Mouse (Mus musculus) Patski (cell line): ENCODE data around the gene Tfap4. TPM values are rescaled to one million over a fixed set of nuclear protein-coding genes. Genes with fewer than 3 reads are reported as not detected.
A peak's percentile ranks its signal among the peaks of the same experiment; 100 is the strongest.

Experiments used
- ATAC-seq: fragments of 100-300 bp; one replicate; pipeline ENCODE4 v1.8.0; 2021
- CTCF ChIA-PET: fragments of 350-600 bp; sonication (Branson Sonifier 250); formaldehyde crosslinking; loops from one replicate; lab custom pipeline; 2022; ENCODE audit warnings: inconsistent platforms; lab: Charles Lee
- POLR2A ChIA-PET: fragments of 350-600 bp; sonication (Branson Sonifier 250); formaldehyde crosslinking; loops from one replicate; lab custom pipeline; 2022; ENCODE audit warnings: antibody characterized with exemption, inconsistent platforms; lab: Charles Lee
- DNase-seq: peaks from one replicate; pipeline ENCODE4 v3.0.0-alpha.2; 2011; ENCODE audit warnings: low read depth, low spot score
- H3K27me3 ChIP-seq: fragments of 371-371 bp; one replicate; pipeline ENCODE4 v1.5.1; 2021
- CTCF ChIP-seq: fragments of 100-300 bp; IDR thresholded peaks from one replicate; pipeline ENCODE4 v1.5.1; 2021
- in situ Hi-C: fragments of 300-500 bp; cut with MboI; formaldehyde crosslinking; loops from 3 replicates; pipeline ENCODE4 v1.11.1; 2018; ENCODE audit warnings: low pct_unique_long_range_greater_than_20kb, mixed read lengths
- polyA plus RNA-seq: library from polyadenylated mRNA; unstranded; gene quantifications from one replicate; pipeline ENCODE4 v1.2.3, GENCODE M21; 2021

Gene Tfap4
- polyA plus RNA-seq, 1 experiment from 2014 or later, result 9.8 TPM

DNA sequence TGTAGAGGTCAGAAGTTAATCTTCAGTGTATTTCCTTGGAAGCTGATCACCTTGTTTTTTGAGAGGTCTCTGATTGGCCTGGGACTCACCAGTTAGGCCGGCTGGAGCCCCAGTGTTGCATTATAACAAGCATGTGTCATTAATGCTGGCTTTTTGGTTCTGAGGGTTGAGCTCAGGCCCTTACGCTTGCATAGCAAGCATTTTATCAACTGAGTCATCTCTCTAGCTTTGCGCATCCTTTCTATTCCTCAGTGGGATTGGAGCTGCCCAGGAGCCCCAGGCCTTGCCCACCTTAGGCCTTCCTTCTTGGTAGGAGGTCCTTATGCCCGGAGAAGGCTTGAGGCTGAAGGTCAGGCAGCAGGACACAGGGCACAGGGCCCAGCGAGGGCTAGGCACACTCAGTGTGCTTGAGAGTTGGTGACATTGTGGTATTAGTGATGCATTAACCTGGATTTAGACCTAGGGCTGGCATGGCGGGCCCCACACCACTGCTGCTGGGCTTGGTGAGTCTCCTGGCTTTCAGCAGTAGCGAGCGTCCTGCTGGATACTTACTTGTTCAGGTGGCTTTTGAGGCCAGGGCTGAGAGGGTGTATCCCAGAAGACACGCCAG, 41.2 kb upstream of the Tfap4 start:
- no peak for TF ChIP-seq CTCF
- ChIA-PET POLR2A (interaction anchor here (0.7 to 1.2 kb wide), 4 partner anchors 14 to 313 kb away, joined by 3 to 7 read pairs (median 3); partner anchors contain the start of gene Tfap4), CTCF (interaction anchor here (1.1 to 2.3 kb wide), 3 partner anchors 8 to 23 kb away, joined by 3 to 9 read pairs (median 3); no protein-coding TSS in a partner anchor)
- H3K27me3 ChIP-seq, result no peaks in the 10 kb centered on the region
- DNase-seq (no peak), ATAC-seq (peak; percentile 53)
- in situ Hi-C loops, result no loop called here

GRCm38 (mm10) chr16:4599616-4600015, 40.0 kb upstream of the Tfap4 start:
- POLR2A ChIA-PET, result interaction anchor here (1.2 kb wide), 1 partner anchor 40 kb away, joined by 7 read pairs; the partner anchor contains the start of gene Tfap4
- DNase-seq (no peak), ATAC-seq (no peak)
- H3K27me3 ChIP-seq, result no peaks in the 10 kb centered on the region
- CTCF ChIA-PET, result interaction anchor here (1.4 kb wide), 1 partner anchor 13 kb away, joined by 3 read pairs; no protein-coding TSS in a partner anchor
- in situ Hi-C loops, result no loop called here
- no peak for TF ChIP-seq CTCF

- TF ChIP-seq CTCF, result no peak
- ChIA-PET POLR2A (no interaction called here), CTCF (no interaction called here)
- in situ Hi-C loops, result no loop called here
- DNase-seq (no peak), ATAC-seq (no peak)
- H3K27me3 ChIP-seq, result no peaks in the 10 kb centered on the region
These were observed 39.4 kb upstream of the Tfap4 start for GRCm38 (mm10) chr16:4598891-4599543.

DNA sequence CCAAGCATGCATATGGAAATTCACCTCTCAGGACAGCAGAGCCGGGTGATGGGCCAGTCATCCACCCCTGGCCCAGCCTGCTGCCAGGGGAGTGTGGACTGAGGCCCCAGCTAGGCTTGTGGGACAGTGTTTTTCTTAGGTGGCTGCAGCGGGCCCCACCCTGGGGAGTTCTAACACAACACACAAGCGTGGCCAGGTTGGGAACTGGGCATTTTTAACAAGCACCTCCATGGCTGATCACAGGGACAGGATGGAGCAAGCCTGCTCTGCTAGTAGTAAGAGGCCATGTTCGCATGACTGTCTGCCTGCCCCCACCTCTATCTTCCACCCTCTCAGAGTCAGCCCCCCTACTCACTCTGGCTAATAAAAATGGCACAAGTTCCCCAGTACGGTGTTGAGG, 38.4 kb upstream of the Tfap4 start:
- no peak for TF ChIP-seq CTCF
- in situ Hi-C loops, result no loop called here
- no peaks in the 10 kb centered on the region for H3K27me3 ChIP-seq
- no peak for DNase-seq
- CTCF ChIA-PET, result interaction anchor here (6.8 kb wide), 1 partner anchor 10 kb away, joined by 94 read pairs; no protein-coding TSS in a partner anchor
- POLR2A ChIA-PET, result no interaction called here
- ATAC-seq, result no peak

- ChIA-PET POLR2A (interaction anchor here (0.9 to 5.6 kb wide), 2 partner anchors 9 to 38 kb away, joined by 3 to 34 read pairs; partner anchors contain the start of gene Tfap4), CTCF (interaction anchor here (1.7 to 6.8 kb wide), 2 partner anchors 10 to 20 kb away, joined by 4 to 94 read pairs; no protein-coding TSS in a partner anchor)
- ATAC-seq, result no peak
These were observed 37.6 kb upstream of the Tfap4 start for GRCm38 (mm10) chr16:4597296-4597695.

GRCm38 (mm10) chr16:4596836-4597235, 37.2 kb upstream of the Tfap4 start:
- ChIA-PET POLR2A (interaction anchor here (0.9 to 5.6 kb wide), 2 partner anchors 10 to 37 kb away, joined by 3 to 34 read pairs; partner anchors contain the start of gene Tfap4), CTCF (interaction anchor here (1.7 to 6.8 kb wide), 3 partner anchors 11 to 281 kb away, joined by 3 to 94 read pairs (median 4); no protein-coding TSS in a partner anchor)
- no peak for TF ChIP-seq CTCF
- no peaks in the 10 kb centered on the region for H3K27me3 ChIP-seq
- no peak for ATAC-seq
- DNase-seq, result no peak
- in situ Hi-C loops, result no loop called here

More at GRCm38 (mm10) chr16:4597296-4597695, 37.6 kb upstream of the Tfap4 start:
- H3K27me3 ChIP-seq, result no peaks in the 10 kb centered on the region
- in situ Hi-C loops, result no loop called here
- no peak for DNase-seq
- TF ChIP-seq CTCF, result no peak

DNA sequence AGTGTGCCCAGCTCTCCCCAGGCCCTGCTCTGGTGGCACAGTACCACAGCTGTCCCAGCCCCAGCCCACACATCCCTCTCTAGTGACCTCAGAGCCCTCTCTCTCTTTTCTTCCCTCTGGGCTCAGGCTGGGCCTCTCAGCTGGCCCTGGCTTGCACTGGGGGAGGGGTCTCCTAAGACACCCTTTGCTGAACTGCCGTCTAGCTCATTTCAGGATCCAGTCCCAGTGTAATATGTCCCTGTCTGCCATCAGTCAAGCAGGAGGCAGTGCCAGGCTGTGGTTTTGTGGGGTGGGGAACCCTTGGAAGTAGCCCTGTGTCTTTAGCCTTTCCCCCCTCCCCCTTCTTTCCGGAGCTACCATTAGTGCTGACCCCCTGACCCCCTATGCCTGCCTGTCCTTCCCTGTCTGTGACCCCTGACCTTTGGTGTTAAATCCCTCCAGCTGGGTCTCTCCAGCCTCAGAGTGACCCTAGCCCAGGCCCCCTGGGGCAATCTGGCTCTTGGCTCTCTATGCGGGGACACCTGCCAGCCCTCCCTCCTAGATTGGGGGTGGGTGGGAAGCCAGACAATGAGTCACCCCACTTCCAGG, 36.6 kb upstream of the Tfap4 start:
- no peaks in the 10 kb centered on the region for H3K27me3 ChIP-seq
- CTCF ChIA-PET, result interaction anchor here (1.7 to 6.8 kb wide), 3 partner anchors 11 to 281 kb away, joined by 3 to 94 read pairs (median 4); no protein-coding TSS in a partner anchor
- no peak for ATAC-seq
- TF ChIP-seq CTCF, result no peak
- POLR2A ChIA-PET, result interaction anchor here (0.9 to 5.6 kb wide), 2 partner anchors 10 to 37 kb away, joined by 3 to 34 read pairs; partner anchors contain the start of gene Tfap4
- no peak for DNase-seq
- in situ Hi-C loops, result no loop called here

- H3K27me3 ChIP-seq, result no peaks in the 10 kb centered on the region
- in situ Hi-C loops, result no loop called here
- ChIA-PET CTCF (interaction anchor here (1.7 to 6.8 kb wide), 3 partner anchors 12 to 280 kb away, joined by 3 to 94 read pairs (median 4); no protein-coding TSS in a partner anchor), POLR2A (interaction anchor here (5.6 kb wide), 1 partner anchor 11 kb away, joined by 34 read pairs; no protein-coding TSS in a partner anchor)
- no peak for TF ChIP-seq CTCF
- DNase-seq (no peak), ATAC-seq (peak; percentile 38)
These were observed 35.9 kb upstream of the Tfap4 start for GRCm38 (mm10) chr16:4595527-4595963.

DNA sequence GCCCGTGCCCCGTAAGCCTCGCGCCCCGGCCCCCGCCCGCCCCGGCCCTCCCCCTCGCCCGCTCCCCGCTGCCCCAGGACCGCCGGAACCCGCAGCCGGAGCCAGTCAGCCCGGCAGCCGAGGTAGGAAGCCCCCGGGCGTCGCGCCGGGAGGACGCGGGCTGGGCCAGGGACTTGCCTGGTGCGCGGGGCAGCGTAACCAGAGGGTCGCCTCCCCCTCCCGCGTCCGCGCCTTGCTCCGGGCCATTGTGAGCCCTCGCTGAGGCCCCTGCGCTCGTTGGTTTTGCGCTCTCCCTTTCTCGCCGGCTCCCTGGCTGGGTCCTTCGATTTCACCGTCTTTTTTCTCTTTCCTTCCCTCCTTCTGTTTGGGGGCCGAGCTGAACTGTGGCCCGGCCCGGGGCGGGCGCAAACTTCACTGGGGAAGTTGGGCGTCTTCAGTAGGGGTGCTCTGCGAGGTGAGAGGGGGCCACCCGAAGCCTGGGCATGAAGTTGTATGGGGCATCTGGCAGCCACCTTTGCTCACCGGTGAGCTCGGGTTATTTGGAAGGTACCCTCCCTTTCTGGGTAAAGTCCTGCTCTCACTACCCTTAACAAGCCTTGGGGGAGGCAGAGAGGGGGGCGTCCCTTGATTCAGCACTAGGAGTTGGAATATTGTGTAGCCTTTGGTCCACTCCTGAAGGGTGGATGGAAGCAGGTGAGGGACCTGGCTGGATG, 35.3 kb upstream of the Tfap4 start:
- in situ Hi-C loops, result no loop called here
- TF ChIP-seq CTCF, result no peak
- ATAC-seq, result peak; percentile 2
- DNase-seq, result no peak
- CTCF ChIA-PET, result interaction anchor here (1.7 to 6.8 kb wide), 2 partner anchors 13 to 279 kb away, joined by 3 to 94 read pairs; no protein-coding TSS in a partner anchor
- POLR2A ChIA-PET, result interaction anchor here (5.6 kb wide), 1 partner anchor 11 kb away, joined by 34 read pairs; no protein-coding TSS in a partner anchor
- H3K27me3 ChIP-seq, result no peaks in the 10 kb centered on the region
